Mouse (Mus musculus): ENCODE data around the gene P3h4. TPM values are rescaled to one million over a fixed set of nuclear protein-coding genes. Genes with fewer than 3 reads are reported as not detected.

The P3h4 gene
- polyA plus RNA-seq, 1 experiment, result 185 TPM

DNA sequence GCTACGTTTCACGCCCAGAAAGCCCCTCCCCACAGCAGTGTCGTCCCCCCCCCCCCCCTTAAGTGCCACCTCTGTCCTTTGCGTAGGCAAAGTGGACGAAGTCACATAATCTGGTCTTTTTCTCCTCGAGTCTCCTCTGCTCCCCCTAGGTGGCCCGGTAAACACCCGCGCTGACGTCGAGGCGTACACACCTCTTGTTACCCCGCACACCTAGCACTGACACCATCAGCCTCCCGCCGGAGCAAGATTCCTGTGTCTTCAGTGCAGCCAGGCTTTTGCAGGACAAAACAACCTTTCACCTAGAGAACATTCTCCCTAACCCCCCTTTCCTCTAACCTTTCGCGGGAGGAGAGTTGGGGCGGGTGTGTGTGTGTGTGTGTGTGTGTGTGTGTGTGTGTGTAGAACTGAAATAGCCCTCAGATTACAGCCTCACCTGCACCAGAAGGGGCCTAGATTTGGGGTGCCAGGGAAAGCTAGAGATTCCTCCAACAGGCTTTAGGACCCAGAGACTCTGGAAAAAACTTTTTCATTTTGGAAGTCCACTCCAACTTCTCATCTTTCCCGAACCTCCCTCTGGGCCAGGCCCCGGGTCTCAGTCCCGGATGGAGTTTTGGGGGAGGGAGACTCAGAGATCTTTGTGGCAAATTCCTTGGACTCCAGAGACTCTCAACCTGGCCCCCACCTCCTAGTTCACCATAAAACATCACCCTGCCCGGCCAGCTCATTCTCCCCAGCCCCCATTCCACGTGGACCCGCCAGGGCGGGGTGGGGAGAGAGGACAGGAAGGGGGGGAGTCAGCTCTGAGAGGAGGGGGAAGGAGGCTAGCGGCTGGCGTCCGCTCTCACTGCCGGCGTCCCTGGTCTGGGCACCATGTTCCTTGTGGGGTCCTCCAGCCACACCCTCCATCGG lies 532 bp upstream of the P3h4 start, which contains the start of gene Fkbp10:
Gene Fkbp10, plus strand, starts transcription at position 784 of the 909 bp plus-strand sequence.
- H3K4me3 ChIP-seq (ENCODE audit: insufficient read depth, poor library complexity, severe bottlenecking), result peak within 1 kb of the TSS; percentile 88
- H3K79me3 ChIP-seq (ENCODE audit: low read depth), result peaks cover 63% of the 10 kb centered on the region
- TF ChIP-seq MAX (IDR thresholded peaks at IDR 0.05) (peak; percentile 94), FOSL1 (IDR thresholded peaks at IDR 0.05; ENCODE audit: insufficient read depth, low read length, poor library complexity, severe bottlenecking) (no peak)
- peaks cover 46% of the 10 kb centered on the region for H3K36me3 ChIP-seq (ENCODE audit: control insufficient read depth, insufficient read depth)
- H3K79me2 ChIP-seq (ENCODE audit: control insufficient read depth, insufficient read depth), result peaks cover 88% of the 10 kb centered on the region
- H3K27me3 ChIP-seq (ENCODE audit: control insufficient read depth, insufficient read depth, insufficient read length), result no peaks in the 10 kb centered on the region
- H3ac ChIP-seq (ENCODE audit: control insufficient read depth, insufficient read length, low read depth), result peak within 1 kb of the TSS; percentile 94

DNA sequence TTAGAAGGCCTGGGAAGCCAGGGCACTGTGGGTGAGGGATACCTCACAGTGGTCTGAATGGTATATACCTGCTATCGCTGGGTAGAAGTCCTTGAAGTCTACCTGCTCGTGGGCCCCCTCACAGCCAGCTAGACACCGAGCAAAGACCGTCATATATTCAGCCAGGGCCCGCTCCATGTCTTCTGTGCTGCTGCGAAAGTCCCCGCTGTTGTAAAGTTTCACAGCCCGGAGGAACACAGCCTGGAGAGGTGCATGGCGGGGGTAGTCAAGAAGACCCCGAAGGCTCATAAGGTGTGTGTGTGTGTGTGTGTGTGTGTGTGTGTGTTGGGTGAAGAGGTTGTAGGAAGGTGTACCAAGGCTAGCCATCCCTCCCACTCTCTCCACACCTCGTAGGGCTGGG lies 1.1 kb downstream of the P3h4 start:
- Histone ChIP-seq H3K79me3 (ENCODE audit: low read depth) (peaks cover 53% of the 10 kb centered on the region), H3K36me3 (ENCODE audit: control insufficient read depth, insufficient read depth) (peaks cover 49% of the 10 kb centered on the region), H3K4me3 (ENCODE audit: insufficient read depth, poor library complexity, severe bottlenecking) (peak overlapping the region; percentile 88), H3ac (ENCODE audit: control insufficient read depth, insufficient read length, low read depth) (peak overlapping the region; percentile 85), H3K79me2 (ENCODE audit: control insufficient read depth, insufficient read depth) (peaks cover 79% of the 10 kb centered on the region), H3K27me3 (ENCODE audit: control insufficient read depth, insufficient read depth, insufficient read length) (no peaks in the 10 kb centered on the region)
- TF ChIP-seq MYOG (IDR thresholded peaks at IDR 0.05; ENCODE audit: control insufficient read depth, extremely low read depth, insufficient read length) (no peak), CEBPB (IDR thresholded peaks at IDR 0.05; ENCODE audit: low read depth) (no peak), MYOD1 (IDR thresholded peaks at IDR 0.05; ENCODE audit: control insufficient read depth, insufficient read length, low read depth) (no peak), CTCF (IDR thresholded peaks at IDR 0.05; ENCODE audit: control insufficient read depth, insufficient read depth, insufficient read length) (no peak), FOSL1 (IDR thresholded peaks at IDR 0.05; ENCODE audit: insufficient read depth, low read length, poor library complexity, severe bottlenecking) (no peak), USF1 (IDR thresholded peaks at IDR 0.05; ENCODE audit: low read depth) (no peak), MAX (IDR thresholded peaks at IDR 0.05) (no peak)

DNA sequence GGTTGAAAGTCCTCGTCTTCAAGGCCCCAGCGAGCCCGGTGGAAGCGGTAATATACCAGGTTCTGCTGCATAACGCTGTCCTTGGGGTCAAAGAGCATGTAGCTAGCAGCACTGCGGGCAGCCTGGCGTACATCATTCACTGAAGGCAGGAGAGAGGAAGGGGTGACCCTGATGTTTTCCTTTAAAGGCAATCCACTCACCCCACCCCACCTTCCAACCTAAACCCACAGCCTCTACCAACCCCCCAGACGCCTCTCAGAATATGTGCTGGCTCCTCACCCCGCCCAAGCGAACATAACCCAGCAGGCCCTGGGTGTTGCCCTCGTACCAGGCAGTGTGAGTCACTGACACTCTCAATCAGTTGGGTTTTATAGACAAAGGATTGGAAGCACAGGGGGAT lies 2.9 kb downstream of the P3h4 start:
- H3K27me3 ChIP-seq (ENCODE audit: control insufficient read depth, insufficient read depth, insufficient read length), result no peaks in the 10 kb centered on the region
- peak overlapping the region; percentile 88 for H3K4me3 ChIP-seq (ENCODE audit: insufficient read depth, poor library complexity, severe bottlenecking)
- H3K79me3 ChIP-seq (ENCODE audit: low read depth), result peaks cover 35% of the 10 kb centered on the region

DNA sequence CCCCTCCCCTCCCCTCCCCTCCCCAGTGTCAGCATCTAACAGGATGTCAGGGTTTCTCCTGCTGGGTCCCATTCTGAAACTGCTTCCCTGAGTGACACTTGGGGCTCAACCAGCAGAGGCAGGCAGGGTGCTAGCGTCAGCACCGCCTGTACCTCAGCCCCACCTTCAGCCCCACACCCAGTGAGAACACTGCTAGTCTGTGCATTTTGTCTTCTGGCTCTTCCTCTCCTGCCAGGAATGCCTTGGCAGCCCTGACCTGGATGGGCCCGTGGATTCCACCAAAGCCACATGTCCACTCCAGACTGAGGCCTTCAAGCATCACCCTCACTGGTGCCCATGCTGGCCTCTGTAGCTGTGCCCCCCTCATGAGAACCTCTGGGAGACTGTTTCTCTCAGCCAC lies 5.0 kb downstream of the P3h4 start:
- H3K36me3 ChIP-seq (ENCODE audit: control insufficient read depth, insufficient read depth), result peaks cover 55% of the 10 kb centered on the region
- no peak for TF ChIP-seq FOSL1 (IDR thresholded peaks at IDR 0.05; ENCODE audit: insufficient read depth, low read length, poor library complexity, severe bottlenecking)
- no peak for TF ChIP-seq MYOD1 (IDR thresholded peaks at IDR 0.05; ENCODE audit: control insufficient read depth, insufficient read length, low read depth)
- no peaks in the 10 kb centered on the region for H3K27me3 ChIP-seq (ENCODE audit: control insufficient read depth, insufficient read depth, insufficient read length)
- H3ac ChIP-seq (ENCODE audit: control insufficient read depth, insufficient read length, low read depth), result no peak overlapping the region
- peaks cover 49% of the 10 kb centered on the region for H3K79me2 ChIP-seq (ENCODE audit: control insufficient read depth, insufficient read depth)
- peaks cover 25% of the 10 kb centered on the region for H3K79me3 ChIP-seq (ENCODE audit: low read depth)
- no peak overlapping the region for H3K4me3 ChIP-seq (ENCODE audit: insufficient read depth, poor library complexity, severe bottlenecking)

More for the DNA sequence above, 2.9 kb downstream of the P3h4 start:
- Histone ChIP-seq H3K79me2 (ENCODE audit: control insufficient read depth, insufficient read depth) (peaks cover 61% of the 10 kb centered on the region), H3ac (ENCODE audit: control insufficient read depth, insufficient read length, low read depth) (peak overlapping the region; percentile 61), H3K36me3 (ENCODE audit: control insufficient read depth, insufficient read depth) (peaks cover 55% of the 10 kb centered on the region)
- no peak for TF ChIP-seq MYOD1 (IDR thresholded peaks at IDR 0.05; ENCODE audit: control insufficient read depth, insufficient read length, low read depth)

DNA sequence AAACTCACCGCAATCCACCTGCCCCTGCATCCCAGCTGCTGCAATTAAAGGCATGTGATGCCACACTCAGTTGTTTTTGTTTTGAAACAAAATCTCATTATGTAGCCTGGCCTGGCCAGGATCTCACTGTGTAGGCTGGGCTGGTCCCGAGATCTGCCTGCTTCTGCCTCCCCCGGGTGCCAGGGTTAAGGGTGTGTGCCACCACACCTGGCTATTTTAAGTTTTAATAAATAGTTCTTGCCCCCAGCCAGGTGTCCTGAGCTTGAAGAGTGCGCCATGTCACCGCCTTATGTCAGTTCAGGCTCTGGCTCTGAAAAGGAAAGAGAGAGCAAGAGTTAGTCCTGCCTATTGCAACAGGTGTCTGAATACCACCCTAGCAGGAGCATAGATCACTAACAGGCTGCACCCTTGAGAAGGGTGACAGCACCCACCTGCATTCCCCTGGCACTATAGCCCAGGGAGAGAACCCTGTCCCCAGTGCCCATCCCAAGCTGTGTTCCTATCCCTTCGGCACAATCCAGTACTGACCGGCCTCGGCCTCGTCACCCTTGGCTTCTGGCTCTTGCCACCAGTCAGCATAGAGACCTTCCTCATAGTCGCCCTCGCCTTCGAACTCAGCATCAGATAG lies 5.7 kb downstream of the P3h4 start:
- Histone ChIP-seq H3K79me2 (ENCODE audit: control insufficient read depth, insufficient read depth) (peaks cover 45% of the 10 kb centered on the region), H3K36me3 (ENCODE audit: control insufficient read depth, insufficient read depth) (peaks cover 55% of the 10 kb centered on the region), H3K4me3 (ENCODE audit: insufficient read depth, poor library complexity, severe bottlenecking) (no peak overlapping the region), H3K79me3 (ENCODE audit: low read depth) (peaks cover 25% of the 10 kb centered on the region), H3ac (ENCODE audit: control insufficient read depth, insufficient read length, low read depth) (no peak overlapping the region), H3K27me3 (ENCODE audit: control insufficient read depth, insufficient read depth, insufficient read length) (no peaks in the 10 kb centered on the region)
- TF ChIP-seq FOSL1 (IDR thresholded peaks at IDR 0.05; ENCODE audit: insufficient read depth, low read length, poor library complexity, severe bottlenecking) (no peak), CEBPB (IDR thresholded peaks at IDR 0.05; ENCODE audit: low read depth) (no peak), MAX (IDR thresholded peaks at IDR 0.05) (no peak), MYOD1 (IDR thresholded peaks at IDR 0.05; ENCODE audit: control insufficient read depth, insufficient read length, low read depth) (no peak), USF1 (IDR thresholded peaks at IDR 0.05; ENCODE audit: low read depth) (no peak), MYOG (IDR thresholded peaks at IDR 0.05; ENCODE audit: control insufficient read depth, extremely low read depth, insufficient read length) (no peak), CTCF (IDR thresholded peaks at IDR 0.05; ENCODE audit: control insufficient read depth, insufficient read depth, insufficient read length) (no peak)

All from C2C12 (cell line).